Mouse (Mus musculus) hindbrain, embryonic 15.5 days (tissue): Measurements from ENCODE around the gene Matk. TPM values are rescaled to one million over a fixed set of nuclear protein-coding genes. Genes with fewer than 3 reads are reported as not detected.
A peak's percentile ranks its signal among the peaks of the same experiment; 100 is the strongest.

ENCODE experiments used
- ATAC-seq: fragments of 200-750 bp; cut with Nextera tagmentation; 2 replicates; pipeline ENCODE4 v1.8.0; 2017; ENCODE audit warnings: low read depth, moderate number of reproducible peaks, moderate TSS enrichment; ENCODE audit not compliant: low FRiP score
- H3K27ac ChIP-seq: fragments of 300-500 bp; sonication (generic); replicated peaks from 2 replicates; pipeline ENCODE4 v1.5.1; 2015; ENCODE audit warnings: mild to moderate bottlenecking, inconsistent platforms
- H3K27me3 ChIP-seq: fragments of 300-500 bp; sonication (generic); 2 replicates; pipeline ENCODE4 v1.6.1; 2015; ENCODE audit warnings: control low read depth, inconsistent platforms
- H3K36me3 ChIP-seq: fragments of 300-500 bp; sonication (generic); 2 replicates; pipeline ENCODE4 v1.6.1; 2015; ENCODE audit warnings: control low read depth, inconsistent platforms
- H3K4me1 ChIP-seq: fragments of 300-500 bp; sonication (generic); replicated peaks from 2 replicates; pipeline ENCODE4 v1.6.1; 2015; ENCODE audit warnings: control low read depth, inconsistent platforms
- H3K4me2 ChIP-seq: fragments of 300-500 bp; sonication (generic); 2 replicates; pipeline ENCODE4 v1.6.1; 2015; ENCODE audit warnings: moderate library complexity, mild to moderate bottlenecking, inconsistent platforms
- H3K4me3 ChIP-seq: fragments of 300-500 bp; sonication (generic); 2 replicates; pipeline ENCODE4 v1.5.1; 2015; ENCODE audit warnings: mild to moderate bottlenecking, inconsistent platforms
- H3K9ac ChIP-seq: fragments of 300-500 bp; sonication (generic); 2 replicates; pipeline ENCODE4 v1.6.1; 2015; ENCODE audit warnings: inconsistent platforms
- H3K9me3 ChIP-seq: fragments of 300-500 bp; sonication (generic); 2 replicates; pipeline ENCODE4 v1.6.1; 2016; ENCODE audit warnings: control low read depth, inconsistent platforms
- WGBS: fragments of 180-500 bp; shearing (Covaris S2); methylation state at CpG from one replicate; pipeline ENCODE4 v1.1.7; 2015; 5-methylcytosine and 5-hydroxymethylcytosine counted together
- polyA plus RNA-seq: library from polyadenylated mRNA; unstranded; fragments of >200 nt; fragmentation: Nextera tagmentation; extraction: Ambion mirVana; gene quantifications from 2 replicates; pipeline ENCODE4 v1.2.1, GENCODE M21; 2015

Matk gene
- polyA plus RNA-seq, 1 experiment from 2014 or later, result 49.7 TPM

DNA sequence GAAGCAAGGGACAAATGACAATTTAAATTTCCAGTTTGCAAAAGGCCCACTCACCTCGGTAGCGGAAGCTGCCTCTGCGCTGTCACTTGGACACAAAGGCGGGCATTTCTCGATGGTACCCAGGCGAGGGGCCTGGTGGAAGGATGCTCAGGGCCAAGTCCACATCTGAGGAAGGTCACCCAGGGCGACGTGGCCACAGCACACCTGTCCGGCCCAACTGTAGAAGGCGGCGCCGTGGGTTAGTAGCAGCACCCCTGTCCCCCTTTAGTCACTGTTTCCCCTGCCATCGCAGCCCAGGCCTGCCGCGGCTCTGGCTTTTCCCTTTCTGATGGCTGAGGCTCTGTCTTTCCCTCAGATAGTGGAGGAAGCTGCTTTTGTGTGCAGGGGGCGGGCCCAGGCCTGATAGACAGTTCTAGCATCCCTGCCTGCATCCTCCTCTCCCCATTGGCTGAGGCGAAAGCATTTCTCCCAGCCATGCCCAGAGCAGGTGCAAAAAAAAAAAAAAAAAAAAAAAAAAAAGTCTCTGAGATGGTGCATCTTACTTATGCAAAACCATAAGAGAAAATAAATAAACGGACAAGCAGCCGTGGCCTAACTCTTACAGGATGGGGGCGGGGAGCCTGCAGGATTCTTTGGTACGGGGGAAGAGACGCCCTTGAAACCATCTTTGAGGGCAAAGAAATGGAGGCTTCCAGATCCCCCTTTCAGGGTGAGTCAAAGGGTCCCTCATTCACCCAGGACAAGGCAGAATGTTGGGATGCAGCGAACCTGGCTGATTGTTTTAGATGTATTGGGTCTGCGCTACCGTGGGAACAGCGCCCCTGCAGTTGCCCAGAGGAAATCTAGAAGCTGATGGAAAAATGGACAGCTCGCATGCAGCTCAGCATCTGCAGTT lies 22.1 kb upstream of the Matk start, which contains the start of gene Atcay:
Atcay (minus strand) TSS at position 396 of the 895 bp plus-strand sequence.
- peak within 1 kb of the TSS; percentile 92 for H3K27ac ChIP-seq
- ATAC-seq, result peak; percentile 90
- H3K27me3 ChIP-seq, result no peaks in the 10 kb centered on the region
- peak within 1 kb of the TSS; percentile 85 for H3K9ac ChIP-seq
- H3K4me1 ChIP-seq, result peaks cover 51% of the 10 kb centered on the region
- no peaks in the 10 kb centered on the region for H3K36me3 ChIP-seq
- peak within 1 kb of the TSS; percentile 83 for H3K4me2 ChIP-seq
- WGBS, result 4% methylated on average over 27 of the region's 27 CpGs
- H3K4me3 ChIP-seq, result peak within 1 kb of the TSS; percentile 71
- no peaks in the 10 kb centered on the region for H3K9me3 ChIP-seq

GRCm38 (mm10) chr10:81231436-81231835 lies 21.3 kb upstream of the Matk start:
- H3K9me3 ChIP-seq, result no peaks in the 10 kb centered on the region
- peak overlapping the region; percentile 26; the same call in 1 of the 2 replicates for H3K9ac ChIP-seq
- no peak for ATAC-seq
- peak overlapping the region; percentile 83 for H3K4me2 ChIP-seq
- H3K4me1 ChIP-seq, result peaks cover 51% of the 10 kb centered on the region
- peak overlapping the region; percentile 71 for H3K4me3 ChIP-seq
- H3K36me3 ChIP-seq, result no peaks in the 10 kb centered on the region
- no peaks in the 10 kb centered on the region for H3K27me3 ChIP-seq
- WGBS, result 54% methylated on average over 7 of the region's 7 CpGs
- peak overlapping the region; percentile 92 for H3K27ac ChIP-seq

- Histone ChIP-seq H3K4me3 (peak within 1 kb of the TSS; percentile 73), H3K4me2 (peak within 1 kb of the TSS; percentile 76), H3K4me1 (peaks cover 46% of the 10 kb centered on the region), H3K9ac (peak within 1 kb of the TSS; percentile 72), H3K9me3 (no peaks in the 10 kb centered on the region), H3K27me3 (no peaks in the 10 kb centered on the region), H3K27ac (peak within 1 kb of the TSS; percentile 92), H3K36me3 (no peaks in the 10 kb centered on the region)
- 9% methylated on average over 29 of the region's 29 CpGs for WGBS
- peak; percentile 79 for ATAC-seq
Observed at GRCm38 (mm10) chr10:81232580-81233225, 20.0 kb upstream of the Matk start, which contains the start of gene Zfr2. Gene Zfr2, plus strand, starts transcription at chr10:81233155.

DNA sequence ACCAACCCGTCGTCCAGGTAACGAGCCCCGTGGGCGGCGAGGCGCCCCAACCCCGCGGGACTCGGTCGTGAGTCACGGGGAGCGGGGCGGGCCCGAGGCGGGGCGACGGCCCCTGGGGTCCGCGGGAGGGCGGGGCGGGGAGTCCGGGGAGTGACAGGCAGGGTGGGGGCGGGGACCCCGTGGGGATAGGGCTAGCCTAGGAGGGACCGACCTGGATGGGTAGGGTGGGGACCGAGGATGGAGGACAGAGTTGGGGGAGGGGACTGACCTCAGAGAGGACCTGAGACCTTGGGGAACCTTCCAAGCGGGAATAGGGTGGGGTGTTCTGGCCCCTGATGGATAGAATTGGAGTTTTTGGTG lies 19.5 kb upstream of the Matk start:
- H3K4me2 ChIP-seq, result peak overlapping the region; percentile 76
- H3K4me1 ChIP-seq, result peaks cover 41% of the 10 kb centered on the region
- no peaks in the 10 kb centered on the region for H3K36me3 ChIP-seq
- 2% methylated on average over 28 of the region's 28 CpGs for WGBS
- H3K27ac ChIP-seq, result peak overlapping the region; percentile 69
- peak; percentile 54 for ATAC-seq
- H3K27me3 ChIP-seq, result no peaks in the 10 kb centered on the region
- peak overlapping the region; percentile 72 for H3K9ac ChIP-seq
- H3K9me3 ChIP-seq, result no peaks in the 10 kb centered on the region
- peak overlapping the region; percentile 73 for H3K4me3 ChIP-seq

- Histone ChIP-seq H3K27ac (no peak overlapping the region), H3K36me3 (no peaks in the 10 kb centered on the region), H3K9me3 (no peaks in the 10 kb centered on the region), H3K4me2 (peak overlapping the region; percentile 76; the same call in 1 of the 2 replicates), H3K27me3 (peaks cover 4% of the 10 kb centered on the region; the same call in 1 of the 2 replicates), H3K4me1 (peaks cover 31% of the 10 kb centered on the region), H3K4me3 (peak overlapping the region; percentile 73; the same call in 1 of the 2 replicates), H3K9ac (no peak overlapping the region)
- 89% methylated on average over 6 of the region's 6 CpGs for WGBS
- ATAC-seq, result no peak
Observed at GRCm38 (mm10) chr10:81234206-81234605, 18.5 kb upstream of the Matk start.

DNA sequence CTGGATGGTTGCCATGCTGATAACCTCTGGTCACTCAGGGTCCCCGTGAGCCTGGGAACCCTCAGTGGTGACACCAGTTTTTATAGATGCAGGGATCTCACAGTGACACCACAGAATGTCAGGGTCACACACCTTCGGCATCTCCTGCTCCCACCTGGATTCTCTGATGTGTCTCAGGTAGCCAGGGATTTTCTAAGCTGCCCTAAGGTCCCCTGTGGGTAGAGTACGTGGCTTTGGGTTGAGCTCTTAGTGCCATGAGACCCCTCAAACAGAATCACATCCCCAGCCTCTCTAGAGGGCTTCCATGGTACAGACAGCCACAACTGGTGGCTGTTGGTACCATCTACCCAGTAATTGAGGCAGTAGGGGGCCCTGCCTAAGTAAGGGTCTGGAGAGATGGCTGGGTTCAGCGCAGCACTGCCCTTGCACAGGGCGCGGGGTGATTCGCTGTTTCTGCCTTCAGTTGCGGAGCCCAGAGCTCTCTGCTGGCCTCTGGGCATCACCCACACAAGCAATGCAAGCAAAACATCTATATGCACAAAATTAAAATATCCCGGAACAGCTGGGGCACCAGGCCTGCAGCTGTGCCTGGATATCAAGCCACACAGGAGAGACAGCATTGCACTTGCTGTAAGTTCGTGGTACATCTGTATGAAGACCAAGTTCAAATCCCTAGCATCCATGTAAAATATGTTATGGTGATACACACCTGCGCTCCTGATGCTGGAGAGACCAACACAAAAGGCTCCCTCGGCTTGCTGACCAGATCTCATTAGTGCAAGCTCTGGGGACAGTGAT lies 16.1 kb upstream of the Matk start:
- Histone ChIP-seq H3K9me3 (no peaks in the 10 kb centered on the region), H3K9ac (no peak overlapping the region), H3K36me3 (no peaks in the 10 kb centered on the region), H3K4me1 (peaks cover 20% of the 10 kb centered on the region), H3K27me3 (peaks cover 15% of the 10 kb centered on the region), H3K27ac (no peak overlapping the region), H3K4me3 (no peak overlapping the region), H3K4me2 (no peak overlapping the region)
- no peak for ATAC-seq
- WGBS, result 81% methylated on average over 12 of the region's 12 CpGs

GRCm38 (mm10) chr10:81238618-81239017 lies 14.1 kb upstream of the Matk start:
- H3K27me3 ChIP-seq, result peaks cover 15% of the 10 kb centered on the region
- WGBS, result 69% methylated on average over 2 of the region's 2 CpGs

GRCm38 (mm10) chr10:81240876-81241275 lies 11.9 kb upstream of the Matk start:
- H3K9me3 ChIP-seq, result no peaks in the 10 kb centered on the region
- no peak overlapping the region for H3K27ac ChIP-seq
- H3K27me3 ChIP-seq, result peaks cover 15% of the 10 kb centered on the region
- 25% methylated on average over 13 of the region's 13 CpGs for WGBS
- H3K9ac ChIP-seq, result no peak overlapping the region
- H3K36me3 ChIP-seq, result no peaks in the 10 kb centered on the region
- no peak for ATAC-seq
- no peak overlapping the region for H3K4me2 ChIP-seq
- H3K4me1 ChIP-seq, result peaks cover 7% of the 10 kb centered on the region; the same call in 1 of the 2 replicates
- no peak overlapping the region for H3K4me3 ChIP-seq

More at GRCm38 (mm10) chr10:81238618-81239017, 14.1 kb upstream of the Matk start:
- Histone ChIP-seq H3K9ac (no peak overlapping the region), H3K4me1 (peaks cover 8% of the 10 kb centered on the region), H3K36me3 (no peaks in the 10 kb centered on the region), H3K4me2 (no peak overlapping the region), H3K4me3 (no peak overlapping the region), H3K9me3 (no peaks in the 10 kb centered on the region), H3K27ac (no peak overlapping the region)
- no peak for ATAC-seq

GRCm38 (mm10) chr10:81242021-81242420 lies 10.7 kb upstream of the Matk start:
- no peak for ATAC-seq
- WGBS, result 92% methylated on average over 16 of the region's 16 CpGs
- Histone ChIP-seq H3K4me2 (no peak overlapping the region), H3K4me3 (no peak overlapping the region), H3K27me3 (peaks cover 15% of the 10 kb centered on the region), H3K4me1 (peaks cover 7% of the 10 kb centered on the region; the same call in 1 of the 2 replicates), H3K9ac (no peak overlapping the region), H3K27ac (no peak overlapping the region), H3K9me3 (no peaks in the 10 kb centered on the region), H3K36me3 (no peaks in the 10 kb centered on the region)

DNA sequence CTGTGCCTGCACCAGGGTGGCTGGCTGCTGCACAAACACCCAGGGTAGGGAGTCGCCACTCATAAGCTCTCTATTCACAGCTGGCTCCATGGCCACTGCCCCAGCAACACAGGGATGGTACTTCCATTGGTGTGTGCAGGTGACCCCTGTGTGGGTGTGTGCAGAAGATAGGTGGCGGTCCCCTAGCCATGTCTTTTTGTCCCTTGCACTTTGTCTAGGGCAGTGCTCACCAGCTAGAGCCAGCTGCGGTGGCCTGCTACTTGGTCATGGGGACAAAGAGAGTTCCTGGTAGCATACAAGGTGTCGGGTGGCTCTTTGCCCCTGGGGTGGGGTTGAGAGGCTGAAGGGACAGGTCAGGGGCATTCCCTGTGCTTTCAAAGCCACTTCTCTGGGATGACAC lies 8.6 kb upstream of the Matk start:
- H3K4me1 ChIP-seq, result peaks cover 7% of the 10 kb centered on the region; the same call in 1 of the 2 replicates
- H3K9me3 ChIP-seq, result no peaks in the 10 kb centered on the region
- ATAC-seq, result no peak
- peak overlapping the region; percentile 26; the same call in 1 of the 2 replicates for H3K4me2 ChIP-seq
- no peak overlapping the region for H3K9ac ChIP-seq
- peaks cover 11% of the 10 kb centered on the region for H3K27me3 ChIP-seq
- WGBS, result 79% methylated on average over 4 of the region's 4 CpGs
- no peak overlapping the region for H3K27ac ChIP-seq
- no peak overlapping the region for H3K4me3 ChIP-seq
- no peaks in the 10 kb centered on the region for H3K36me3 ChIP-seq

- H3K4me2 ChIP-seq, result peak overlapping the region; percentile 26; the same call in 1 of the 2 replicates
- no peak overlapping the region for H3K27ac ChIP-seq
- H3K27me3 ChIP-seq, result peaks cover 7% of the 10 kb centered on the region
- no peak overlapping the region for H3K9ac ChIP-seq
- 8% methylated on average over 17 of the region's 17 CpGs for WGBS
- peaks cover 7% of the 10 kb centered on the region; the same call in 1 of the 2 replicates for H3K4me1 ChIP-seq
- H3K9me3 ChIP-seq, result no peaks in the 10 kb centered on the region
- peak; percentile 64; the same call in 1 of the 2 replicates for ATAC-seq
- H3K36me3 ChIP-seq, result no peaks in the 10 kb centered on the region
- H3K4me3 ChIP-seq, result no peak overlapping the region
Observed at GRCm38 (mm10) chr10:81244595-81244994, 8.1 kb upstream of the Matk start.
